Mouse (Mus musculus) hindbrain, embryonic 14.5 days (tissue): ENCODE measurements around the gene Olfr750. TPM values are rescaled to one million over a fixed set of nuclear protein-coding genes. Genes with fewer than 3 reads are reported as not detected.

Experiments used
- ATAC-seq: fragments of 200-750 bp; cut with Nextera tagmentation; 2 replicates; pipeline ENCODE4 v1.8.0; 2017; ENCODE audit warnings: moderate number of reproducible peaks, mild to moderate bottlenecking, moderate TSS enrichment, moderate library complexity; ENCODE audit not compliant: low FRiP score
- DNase-seq: peaks from one replicate; pipeline ENCODE4 v3.0.0-alpha.2; 2015; ENCODE audit warnings: low spot score
- H3K27ac ChIP-seq: fragments of 300-500 bp; sonication (generic); 2 replicates; pipeline ENCODE4 v1.5.1; 2014; ENCODE audit warnings: mild to moderate bottlenecking, moderate library complexity
- H3K27me3 ChIP-seq: fragments of 300-500 bp; sonication (generic); 2 replicates; pipeline ENCODE4 v1.6.1; 2014; ENCODE audit warnings: mild to moderate bottlenecking, low read length, mixed read lengths; ENCODE audit not compliant: control insufficient read depth, insufficient read depth
- H3K36me3 ChIP-seq: fragments of 300-500 bp; sonication (generic); replicated peaks from 2 replicates; pipeline ENCODE4 v1.6.1; 2014; ENCODE audit not compliant: control insufficient read depth, insufficient read depth
- H3K4me1 ChIP-seq: fragments of 300-500 bp; sonication (generic); replicated peaks from 2 replicates; pipeline ENCODE4 v1.6.1; 2014; ENCODE audit warnings: antibody characterized with exemption, low read length, mixed read lengths; ENCODE audit not compliant: control insufficient read depth, insufficient read depth
- H3K4me2 ChIP-seq: fragments of 300-500 bp; sonication (generic); replicated peaks from 2 replicates; pipeline ENCODE4 v1.6.1; 2014; ENCODE audit warnings: mild to moderate bottlenecking, moderate library complexity
- H3K4me3 ChIP-seq: fragments of 300-500 bp; sonication (generic); replicated peaks from 2 replicates; pipeline ENCODE4 v1.5.1; 2014; ENCODE audit warnings: mild to moderate bottlenecking, low read length
- H3K9ac ChIP-seq: fragments of 300-500 bp; sonication (generic); 2 replicates; pipeline ENCODE4 v1.6.1; 2014
- H3K9me3 ChIP-seq: fragments of 300-500 bp; sonication (generic); 2 replicates; pipeline ENCODE4 v1.6.1; 2016; ENCODE audit warnings: low read length; ENCODE audit not compliant: control insufficient read depth
- WGBS: fragments of 180-500 bp; shearing (Covaris S2); extraction: QIAGEN DNeasy Blood & Tissue Kit; methylation state at CpG from one replicate; pipeline ENCODE4 v1.1.7; 2014; 5-methylcytosine and 5-hydroxymethylcytosine counted together
- polyA plus RNA-seq: library from polyadenylated mRNA; unstranded; fragments of >200 nt; fragmentation: Nextera tagmentation; extraction: Ambion mirVana; gene quantifications from 2 replicates; pipeline ENCODE4 v1.2.1, GENCODE M21; 2014

Gene Olfr750
- polyA plus RNA-seq, 1 experiment from 2014 or later, result not detected

DNA sequence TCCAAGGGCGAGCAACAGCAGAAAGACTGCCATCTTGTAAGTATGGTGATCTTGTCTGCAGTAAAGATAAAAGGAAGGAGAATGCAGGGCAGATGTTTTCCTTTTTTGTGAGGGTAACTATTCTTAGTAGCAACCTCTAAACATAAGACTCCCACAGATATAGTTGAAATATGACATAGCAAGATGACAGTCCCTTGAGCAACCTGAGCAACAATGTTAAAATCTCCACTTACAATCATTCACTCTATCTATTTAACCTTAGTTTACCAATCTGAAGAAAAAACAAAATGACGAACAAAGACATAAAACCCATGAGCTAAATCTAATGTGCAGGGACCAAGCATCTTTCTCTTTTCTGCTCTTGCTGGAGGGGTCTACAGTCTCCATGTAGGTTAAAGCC lies 24.2 kb downstream of the Olfr750 start, which contains the start of gene Rnase11:
Gene Rnase11, minus strand, starts transcription at position 101 of the 400 bp plus-strand sequence.
- ATAC-seq (no peak), DNase-seq (no peak)
- no peaks in the 10 kb centered on the region for H3K36me3 ChIP-seq
- H3K9me3 ChIP-seq, result no peaks in the 10 kb centered on the region
- H3K4me3 ChIP-seq, result no peak within 1 kb of the TSS
- H3K27me3 ChIP-seq, result no peaks in the 10 kb centered on the region
- H3K9ac ChIP-seq, result no peak within 1 kb of the TSS
- WGBS, result 95% methylated on average over 2 of the region's 2 CpGs
- H3K27ac ChIP-seq, result no peak within 1 kb of the TSS
- no peaks in the 10 kb centered on the region for H3K4me1 ChIP-seq
- H3K4me2 ChIP-seq, result no peak within 1 kb of the TSS

- H3K27ac ChIP-seq, result no peak overlapping the region
- H3K9me3 ChIP-seq, result no peaks in the 10 kb centered on the region
- H3K4me2 ChIP-seq, result no peak overlapping the region
- no peaks in the 10 kb centered on the region for H3K36me3 ChIP-seq
- no peak overlapping the region for H3K9ac ChIP-seq
- no peak overlapping the region for H3K4me3 ChIP-seq
- ATAC-seq (no peak), DNase-seq (no peak)
- 82% methylated on average over 5 of the region's 5 CpGs for WGBS
- no peaks in the 10 kb centered on the region for H3K27me3 ChIP-seq
- no peaks in the 10 kb centered on the region for H3K4me1 ChIP-seq
Measured at GRCm38 (mm10) chr14:51047846-51048245, 26.4 kb downstream of the Olfr750 start.

GRCm38 (mm10) chr14:51041769-51042168 lies 32.5 kb downstream of the Olfr750 start, which contains the start of gene Rnase9:
Gene Rnase9 (minus strand): TSS chr14:51041869.
- H3K9ac ChIP-seq, result no peak within 1 kb of the TSS
- no peak within 1 kb of the TSS for H3K4me3 ChIP-seq
- H3K9me3 ChIP-seq, result no peaks in the 10 kb centered on the region
- H3K27ac ChIP-seq, result no peak within 1 kb of the TSS
- no peak for ATAC-seq
- DNase-seq, result no peak
- H3K4me1 ChIP-seq, result no peaks in the 10 kb centered on the region
- WGBS, result 66% methylated on average over 6 of the region's 6 CpGs
- no peaks in the 10 kb centered on the region for H3K36me3 ChIP-seq
- H3K4me2 ChIP-seq, result no peak within 1 kb of the TSS
- H3K27me3 ChIP-seq, result no peaks in the 10 kb centered on the region

DNA sequence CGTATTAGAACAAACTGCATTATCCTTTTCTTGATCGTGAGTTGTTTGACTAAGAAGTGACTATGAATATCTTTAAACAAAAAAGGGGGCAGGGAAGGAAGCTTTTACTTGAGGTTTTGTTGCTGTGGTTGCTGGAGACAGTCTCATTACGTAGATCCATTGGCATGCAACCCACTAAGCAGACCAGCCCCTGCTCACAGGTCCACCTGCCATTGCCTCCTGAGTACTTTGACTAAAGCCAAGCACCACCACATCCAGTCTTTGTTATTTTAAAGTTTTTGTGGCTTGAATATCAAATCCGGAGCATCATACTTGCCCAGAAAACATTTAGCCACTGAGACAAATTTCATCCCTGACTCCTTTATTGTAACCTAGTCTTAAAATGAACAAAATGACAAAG lies 38.0 kb downstream of the Olfr750 start:
- H3K4me1 ChIP-seq, result no peaks in the 10 kb centered on the region
- H3K4me3 ChIP-seq, result no peak overlapping the region
- H3K9me3 ChIP-seq, result peaks cover 4% of the 10 kb centered on the region; the same call in 1 of the 2 replicates
- no peaks in the 10 kb centered on the region for H3K36me3 ChIP-seq
- H3K27me3 ChIP-seq, result no peaks in the 10 kb centered on the region
- WGBS, result 84% methylated on average over 4 of the region's 4 CpGs
- DNase-seq, result no peak
- H3K9ac ChIP-seq, result no peak overlapping the region
- H3K27ac ChIP-seq, result no peak overlapping the region
- ATAC-seq, result no peak
- no peak overlapping the region for H3K4me2 ChIP-seq

DNA sequence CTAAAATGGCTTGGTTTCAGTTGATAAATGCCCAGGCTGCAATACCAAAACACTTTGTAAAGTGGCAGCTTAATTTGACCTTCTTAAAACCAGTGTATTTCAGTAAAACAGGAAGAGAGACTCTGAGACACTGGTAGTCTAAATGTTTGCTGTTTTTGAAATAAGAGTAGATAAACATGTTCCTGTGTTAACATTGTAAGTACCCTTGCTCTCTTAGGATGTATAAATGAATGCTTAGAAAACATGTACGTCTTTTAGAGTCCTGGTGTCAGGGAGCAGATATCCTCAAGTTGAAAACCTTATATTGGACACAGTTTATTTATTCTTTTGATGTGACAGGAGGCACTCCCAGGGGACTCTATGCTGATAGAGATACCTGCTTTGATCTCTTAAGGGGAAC lies 39.0 kb downstream of the Olfr750 start:
- Histone ChIP-seq H3K27me3 (no peaks in the 10 kb centered on the region), H3K4me3 (no peak overlapping the region), H3K27ac (no peak overlapping the region), H3K4me2 (no peak overlapping the region), H3K9ac (no peak overlapping the region), H3K9me3 (peaks cover 4% of the 10 kb centered on the region; the same call in 1 of the 2 replicates), H3K36me3 (no peaks in the 10 kb centered on the region), H3K4me1 (no peaks in the 10 kb centered on the region)
- WGBS, result 49% methylated on average over 1 of the region's 1 CpGs
- no peak for DNase-seq
- no peak for ATAC-seq

GRCm38 (mm10) chr14:51027387-51028155 lies 46.7 kb downstream of the Olfr750 start:
- ATAC-seq (no peak), DNase-seq (no peak)
- Histone ChIP-seq H3K27me3 (no peaks in the 10 kb centered on the region), H3K4me2 (no peak overlapping the region), H3K4me3 (no peak overlapping the region), H3K9me3 (peaks cover 4% of the 10 kb centered on the region; the same call in 1 of the 2 replicates), H3K4me1 (no peaks in the 10 kb centered on the region), H3K27ac (no peak overlapping the region), H3K36me3 (no peaks in the 10 kb centered on the region), H3K9ac (no peak overlapping the region)
- 62% methylated on average over 3 of the region's 3 CpGs for WGBS

DNA sequence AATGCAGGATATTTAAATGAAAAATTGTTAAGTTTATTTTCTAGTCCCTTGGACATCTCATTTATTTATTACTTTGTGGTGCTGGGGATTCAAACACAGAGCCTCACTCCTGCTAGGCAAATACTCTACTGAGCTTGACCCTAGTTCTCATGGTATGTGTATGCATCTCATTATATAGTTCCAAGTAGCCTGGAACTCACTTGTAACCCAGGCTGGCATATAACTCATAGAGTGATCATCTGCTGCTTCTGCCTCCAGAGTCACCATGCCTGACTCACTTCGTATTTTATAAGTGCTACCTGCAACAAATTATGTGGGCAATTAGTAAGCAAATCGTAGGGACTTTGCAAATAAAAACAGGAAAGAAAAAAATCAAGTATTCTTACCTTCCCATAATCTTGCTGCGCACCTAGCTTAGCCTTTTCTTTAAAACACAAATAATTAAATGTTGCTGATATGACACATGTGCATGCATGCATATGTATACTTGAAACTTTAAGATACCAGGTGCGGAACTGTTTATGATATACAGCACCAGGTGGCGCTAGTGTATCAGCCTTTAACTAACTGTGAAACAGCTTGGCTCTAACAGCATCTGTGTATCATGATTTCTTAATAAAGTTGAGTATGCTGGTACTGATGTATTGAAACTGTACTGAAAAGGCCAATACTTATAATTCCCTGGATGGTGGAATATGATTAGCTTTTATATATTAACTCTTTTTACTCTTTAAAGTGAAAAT lies 47.7 kb downstream of the Olfr750 start:
- Histone ChIP-seq H3K9me3 (no peaks in the 10 kb centered on the region), H3K27me3 (no peaks in the 10 kb centered on the region), H3K4me2 (no peak overlapping the region), H3K4me1 (no peaks in the 10 kb centered on the region), H3K4me3 (no peak overlapping the region), H3K9ac (no peak overlapping the region), H3K27ac (no peak overlapping the region), H3K36me3 (no peaks in the 10 kb centered on the region)
- peak; percentile 71; the same call in 1 of the 2 replicates for ATAC-seq
- peak; percentile 82 for DNase-seq
- WGBS, result 38% methylated on average over 5 of the region's 5 CpGs

GRCm38 (mm10) chr14:51024820-51025219 lies 49.4 kb downstream of the Olfr750 start:
- 81% methylated on average over 1 of the region's 1 CpGs for WGBS
- ATAC-seq, result no peak
- H3K36me3 ChIP-seq, result no peaks in the 10 kb centered on the region

DNA sequence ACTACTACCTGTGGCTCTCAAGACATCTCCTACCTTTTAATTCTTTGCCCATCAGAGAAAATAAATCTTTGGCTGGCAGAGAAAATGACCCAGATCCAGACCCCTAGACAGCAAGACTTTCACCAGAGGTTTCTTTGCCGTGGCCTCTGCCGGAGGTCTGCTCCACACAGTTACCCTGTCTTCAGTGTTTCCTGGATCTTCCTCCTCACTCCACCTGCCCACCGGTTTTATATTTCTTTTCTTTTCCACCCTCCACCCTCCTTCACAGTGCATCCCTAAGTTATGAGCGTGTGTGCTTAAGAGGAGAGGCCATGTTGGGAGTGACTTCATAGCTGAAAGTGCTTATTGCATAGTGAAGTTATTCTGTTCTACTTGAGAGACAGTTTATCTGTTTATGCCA lies 50.8 kb downstream of the Olfr750 start:
- DNase-seq (no peak), ATAC-seq (no peak)
- H3K9ac ChIP-seq, result no peak overlapping the region
- H3K27me3 ChIP-seq, result no peaks in the 10 kb centered on the region
- no peak overlapping the region for H3K27ac ChIP-seq
- no peaks in the 10 kb centered on the region for H3K36me3 ChIP-seq
- H3K4me2 ChIP-seq, result no peak overlapping the region
- H3K4me3 ChIP-seq, result no peak overlapping the region
- H3K4me1 ChIP-seq, result no peaks in the 10 kb centered on the region
- H3K9me3 ChIP-seq, result no peaks in the 10 kb centered on the region
- WGBS, result 84% methylated on average over 4 of the region's 4 CpGs

More at GRCm38 (mm10) chr14:51024820-51025219, 49.4 kb downstream of the Olfr750 start:
- Histone ChIP-seq H3K9me3 (no peaks in the 10 kb centered on the region), H3K4me3 (no peak overlapping the region), H3K27me3 (no peaks in the 10 kb centered on the region), H3K27ac (no peak overlapping the region), H3K4me2 (no peak overlapping the region), H3K4me1 (no peaks in the 10 kb centered on the region), H3K9ac (no peak overlapping the region)
- no peak for DNase-seq
